Mouse (Mus musculus) heart, postnatal 10 days (tissue): Measurements from ENCODE around the gene Fbxo36. TPM values are rescaled to one million over a fixed set of nuclear protein-coding genes. Genes with fewer than 3 reads are reported as not detected.

Source experiments
- DNase-seq, 2 experiments: peaks; one replicate each; pipeline ENCODE4 v3.0.0; 2021
- intact Hi-C: fragments of 180-260 bp; cut with DNase I; formaldehyde crosslinking; loops from one replicate; pipeline ENCODE4 v1.15.1; 2025
- total RNA-seq, 2 experiments: library from RNA; stranded (reverse); gene quantifications; 2 replicates each; pipeline ENCODE4 v1.2.3; 2021

Fbxo36 gene
- total RNA-seq, 2 experiments from 2014 or later: 2.6 TPM

GRCm38 (mm10) chr1:84885921-84886320, 46.3 kb downstream of the Fbxo36 start:
- intact Hi-C loops: loop anchor here (5.0 kb wide), 1 partner anchor 154 kb away; no protein-coding TSS in a partner anchor
- DNase-seq: no peak

- intact Hi-C loops: loop anchor here (5.0 kb wide), 1 partner anchor 157 kb away; no protein-coding TSS in a partner anchor
- no peak for DNase-seq
These were observed 49.8 kb downstream of the Fbxo36 start for GRCm38 (mm10) chr1:84889330-84890004.

- intact Hi-C loops: no loop called here
- DNase-seq: no peak
These were observed 50.4 kb downstream of the Fbxo36 start for GRCm38 (mm10) chr1:84890005-84890393.

- DNase-seq: no peak
- intact Hi-C loops: no loop called here
These were observed 50.9 kb downstream of the Fbxo36 start for GRCm38 (mm10) chr1:84890503-84890902.

- no peak for DNase-seq
- intact Hi-C loops: no loop called here
These were observed 52.1 kb downstream of the Fbxo36 start for GRCm38 (mm10) chr1:84891746-84892145.

GRCm38 (mm10) chr1:84897364-84897763, 57.7 kb downstream of the Fbxo36 start:
- intact Hi-C loops: no loop called here
- no peak for DNase-seq

- no peak for DNase-seq
- intact Hi-C loops: no loop called here
These were observed 59.5 kb downstream of the Fbxo36 start for GRCm38 (mm10) chr1:84899156-84899555.

GRCm38 (mm10) chr1:84904467-84904866, 64.8 kb downstream of the Fbxo36 start:
- DNase-seq: no peak
- intact Hi-C loops: no loop called here

- DNase-seq: no peak
- intact Hi-C loops: no loop called here
These were observed 70.7 kb downstream of the Fbxo36 start for GRCm38 (mm10) chr1:84910177-84910804.

GRCm38 (mm10) chr1:84912571-84912970, 72.9 kb downstream of the Fbxo36 start:
- no peak for DNase-seq
- intact Hi-C loops: no loop called here

- intact Hi-C loops: no loop called here
- no peak for DNase-seq
These were observed 75.4 kb downstream of the Fbxo36 start for GRCm38 (mm10) chr1:84915010-84915409.

GRCm38 (mm10) chr1:84918865-84919264, 79.2 kb downstream of the Fbxo36 start:
- intact Hi-C loops: no loop called here
- DNase-seq: no peak

GRCm38 (mm10) chr1:84923432-84923831, 83.8 kb downstream of the Fbxo36 start:
- intact Hi-C loops: no loop called here

GRCm38 (mm10) chr1:84924134-84924533, 84.5 kb downstream of the Fbxo36 start:
- intact Hi-C loops: no loop called here
- DNase-seq: no peak

More at GRCm38 (mm10) chr1:84923432-84923831, 83.8 kb downstream of the Fbxo36 start:
- DNase-seq: no peak

- intact Hi-C loops: no loop called here
- DNase-seq: peak in 1 of 2 experiments; percentile 9
These were observed 86.0 kb downstream of the Fbxo36 start for GRCm38 (mm10) chr1:84925599-84925998.

GRCm38 (mm10) chr1:84933472-84934150, 94.0 kb downstream of the Fbxo36 start:
- intact Hi-C loops: no loop called here
- DNase-seq: peak; percentile 69 to 76

GRCm38 (mm10) chr1:84934151-84934502, 94.5 kb downstream of the Fbxo36 start:
- intact Hi-C loops: no loop called here
- no peak for DNase-seq

- peak; percentile 9 to 21 for DNase-seq
- intact Hi-C loops: no loop called here
These were observed 95.1 kb downstream of the Fbxo36 start, which contains the start of gene Slc16a14 for GRCm38 (mm10) chr1:84934503-84935333. Gene Slc16a14, minus strand, starts transcription at chr1:84935134.

GRCm38 (mm10) chr1:84935668-84936067, 96.0 kb downstream of the Fbxo36 start:
- intact Hi-C loops: no loop called here
- peak; percentile 22 to 26 for DNase-seq

- DNase-seq: no peak
- intact Hi-C loops: no loop called here
These were observed 97.3 kb downstream of the Fbxo36 start for GRCm38 (mm10) chr1:84936716-84937510.
